Mouse (Mus musculus) bone marrow, adult 2 months (tissue): ENCODE data around the gene Vps41.

Source experiments
- CTCF ChIP-seq: fragments of 200-500 bp; IDR thresholded peaks from 2 replicates; pipeline ENCODE4 v1.5.1; 2011; ENCODE audit warnings: low read length, control low read depth; ENCODE audit not compliant: control insufficient read depth, insufficient read depth
- POLR2A ChIP-seq: fragments of 200-500 bp; IDR thresholded peaks from 2 replicates; pipeline ENCODE4 v1.6.1; 2011; ENCODE audit warnings: low read depth, mild to moderate bottlenecking, control low read depth, low read length, borderline replicate concordance; ENCODE audit not compliant: control insufficient read depth

DNA sequence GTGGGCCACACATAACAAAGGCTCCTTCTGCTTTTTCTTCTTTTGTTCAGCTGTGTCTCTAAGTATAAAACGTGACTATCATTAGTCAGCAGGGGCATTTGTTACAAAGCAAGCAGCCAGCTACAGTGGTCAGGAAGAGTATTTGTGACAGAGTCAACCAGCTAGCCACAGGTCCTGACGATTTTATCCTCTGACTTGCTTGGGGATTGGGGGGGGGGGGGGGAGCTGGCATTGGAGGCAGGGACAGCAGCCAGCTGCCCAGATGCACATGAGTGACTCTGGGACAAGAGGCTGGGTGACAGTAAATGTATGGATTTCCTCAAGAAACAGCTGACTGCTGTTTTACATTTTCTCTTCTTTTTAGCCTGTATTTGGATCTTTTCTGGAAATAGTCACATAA is 50.8 kb downstream of the Vps41 start:
- TF ChIP-seq POLR2A (no peak), CTCF (no peak)
